Mouse (Mus musculus): ENCODE results near the gene Tpo. TPM values are rescaled to one million over a fixed set of nuclear protein-coding genes. Genes with fewer than 3 reads are reported as not detected.

Tpo gene
- polyA plus RNA-seq, 1 experiment from 2014 or later: not detected

DNA sequence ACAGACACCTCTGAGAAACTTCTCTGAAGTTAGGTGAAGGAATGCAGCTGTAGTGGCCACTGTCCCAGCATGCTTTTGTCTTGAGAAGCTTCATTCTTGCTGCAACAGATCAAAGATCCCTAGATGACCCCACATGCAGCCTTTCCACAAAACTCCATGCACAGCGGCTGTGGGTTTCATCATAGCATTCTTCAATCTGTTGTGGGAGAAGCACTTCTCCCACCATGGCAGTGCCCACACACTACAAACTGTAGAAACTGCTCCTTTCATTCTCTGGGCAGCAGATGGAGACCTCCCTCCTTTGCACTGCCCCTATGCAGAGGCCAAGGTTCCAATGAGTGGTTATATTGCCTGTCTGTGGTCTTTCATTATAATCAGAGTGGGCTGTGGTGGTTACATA is 103.3 kb downstream of the Tpo start:
- H3K4me3 ChIP-seq: no peak overlapping the region
- no peak overlapping the region for H3K27ac ChIP-seq
- 91% methylated on average over 1 of the region's 1 CpGs for WGBS
- H3K9me3 ChIP-seq: no peaks in the 10 kb centered on the region
- H3K36me3 ChIP-seq: no peaks in the 10 kb centered on the region
- no peak for DNase-seq (ENCODE audit: low spot score)
- H3K4me1 ChIP-seq: peaks cover 5% of the 10 kb centered on the region; the same call in 1 of the 2 replicates
- no peaks in the 10 kb centered on the region for H3K27me3 ChIP-seq (ENCODE audit: insufficient read depth, poor library complexity, severe bottlenecking)

DNA sequence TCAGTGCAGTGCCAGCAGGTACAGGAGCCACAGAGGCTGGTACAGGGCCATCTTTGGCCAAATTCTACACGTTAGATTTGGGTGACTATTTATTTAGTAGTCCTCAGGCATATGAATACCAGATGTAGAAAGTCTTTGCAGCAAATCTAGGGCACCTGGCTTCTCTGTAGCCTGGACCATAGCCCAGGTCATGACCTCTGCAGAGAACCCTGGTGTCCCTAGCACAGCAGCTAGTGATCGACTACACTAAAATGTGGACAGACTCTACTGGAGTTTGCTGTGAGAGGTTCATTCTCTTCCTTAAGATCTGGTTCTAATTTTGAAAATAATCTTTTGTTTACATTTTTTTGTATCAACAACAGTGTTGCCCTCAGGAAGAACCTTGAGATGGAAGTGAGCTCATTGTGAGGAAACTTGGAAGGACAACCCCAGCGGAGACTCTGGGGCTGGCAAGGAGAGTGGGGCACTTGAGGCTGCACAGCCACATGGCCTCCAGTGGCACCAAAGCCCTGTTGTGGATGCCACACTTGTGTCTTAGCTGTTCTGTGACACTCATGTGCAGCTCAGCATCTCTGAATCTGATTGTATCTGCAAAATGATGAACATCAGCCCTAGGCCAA is 104.6 kb downstream of the Tpo start:
- Histone ChIP-seq H3K27me3 (ENCODE audit: insufficient read depth, poor library complexity, severe bottlenecking) (no peaks in the 10 kb centered on the region), H3K4me3 (no peak overlapping the region), H3K36me3 (no peaks in the 10 kb centered on the region), H3K9me3 (no peaks in the 10 kb centered on the region), H3K27ac (no peak overlapping the region), H3K4me1 (peaks cover 5% of the 10 kb centered on the region; the same call in 1 of the 2 replicates)
- 80% methylated on average over 3 of the region's 3 CpGs for WGBS
- no peak for DNase-seq (ENCODE audit: low spot score)

DNA sequence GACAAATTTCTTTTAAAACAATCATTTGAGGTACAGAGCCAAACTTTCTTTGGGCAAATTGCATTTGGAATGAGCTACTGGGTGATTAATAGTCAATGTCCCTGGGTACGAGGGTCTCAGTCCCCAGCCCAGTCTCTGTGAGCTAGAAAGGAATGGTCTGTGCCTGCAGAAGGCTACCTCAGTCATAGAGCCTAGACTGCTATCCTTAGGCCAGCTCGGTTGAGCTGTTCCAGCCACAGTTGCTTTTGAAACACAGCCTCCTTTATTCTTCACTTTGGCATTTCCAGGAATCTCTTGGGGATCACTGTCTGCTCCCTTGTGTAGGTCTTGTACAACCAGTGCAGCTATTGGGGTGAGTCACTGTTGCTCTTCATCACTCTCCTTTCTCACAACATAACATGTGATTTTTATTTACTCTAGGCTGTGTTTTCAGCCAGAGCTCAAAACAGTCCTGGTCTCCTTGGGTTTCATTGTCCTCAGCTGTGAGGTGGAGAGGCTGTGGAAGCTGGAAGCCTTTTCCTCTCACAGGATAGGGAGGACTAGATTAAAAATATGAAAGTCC is 108.1 kb downstream of the Tpo start:
- Histone ChIP-seq H3K9me3 (no peaks in the 10 kb centered on the region), H3K4me1 (no peaks in the 10 kb centered on the region; the same call in 1 of the 2 replicates), H3K36me3 (peaks cover 8% of the 10 kb centered on the region; the same call in 1 of the 2 replicates), H3K27ac (no peak overlapping the region), H3K27me3 (ENCODE audit: insufficient read depth, poor library complexity, severe bottlenecking) (no peaks in the 10 kb centered on the region), H3K4me3 (no peak overlapping the region)
- no peak for DNase-seq (ENCODE audit: low spot score)
- WGBS: 54% methylated on average over 2 of the region's 2 CpGs

DNA sequence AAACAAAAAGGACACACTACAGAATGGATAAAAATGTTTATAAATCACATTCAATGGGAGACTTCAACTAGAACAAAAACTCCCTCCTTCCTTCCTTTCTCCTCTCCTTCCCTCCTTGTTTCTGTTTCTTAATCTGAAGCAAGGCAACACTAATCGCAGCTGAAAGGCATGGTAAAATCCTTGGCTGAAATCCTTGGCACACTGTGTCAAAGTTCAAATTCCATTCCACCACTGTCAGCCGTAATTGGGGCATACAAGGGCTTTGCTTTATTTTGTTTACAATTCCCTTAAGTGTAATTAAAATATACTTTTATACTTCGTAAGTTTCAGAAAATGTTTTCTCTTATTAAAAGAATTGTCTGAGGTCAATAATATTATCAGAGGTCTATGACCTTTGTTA is 108.9 kb downstream of the Tpo start:
- WGBS: 62% methylated on average over 3 of the region's 3 CpGs
- H3K4me3 ChIP-seq: no peak overlapping the region
- H3K9me3 ChIP-seq: no peaks in the 10 kb centered on the region
- no peak for DNase-seq (ENCODE audit: low spot score)
- H3K27ac ChIP-seq: no peak overlapping the region
- no peaks in the 10 kb centered on the region for H3K4me1 ChIP-seq
- peaks cover 12% of the 10 kb centered on the region; the same call in 1 of the 2 replicates for H3K36me3 ChIP-seq
- no peaks in the 10 kb centered on the region for H3K27me3 ChIP-seq (ENCODE audit: insufficient read depth, poor library complexity, severe bottlenecking)

DNA sequence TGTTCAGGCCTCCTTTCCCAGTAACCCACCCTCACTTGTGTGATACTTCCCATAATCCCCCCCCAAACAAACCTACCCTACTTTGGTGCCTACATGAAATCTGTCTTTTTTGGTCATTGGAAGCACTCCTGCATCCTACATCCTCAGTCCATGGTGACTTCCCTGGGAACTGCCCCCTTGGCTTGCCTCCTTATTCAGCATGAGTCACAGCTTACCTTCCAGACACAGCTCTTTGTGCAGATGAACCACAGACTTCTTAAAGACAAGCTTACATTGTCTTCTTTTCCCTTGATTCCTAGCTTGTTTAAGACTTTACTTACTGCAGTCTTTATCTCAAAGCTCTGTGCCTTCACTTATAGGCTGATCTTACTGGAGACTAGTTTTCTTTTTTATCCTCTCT is 112.0 kb downstream of the Tpo start:
- H3K27me3 ChIP-seq (ENCODE audit: insufficient read depth, poor library complexity, severe bottlenecking): no peaks in the 10 kb centered on the region
- no peaks in the 10 kb centered on the region for H3K4me1 ChIP-seq
- no peak overlapping the region for H3K4me3 ChIP-seq
- no peak for DNase-seq (ENCODE audit: low spot score)
- H3K9me3 ChIP-seq: no peaks in the 10 kb centered on the region
- peaks cover 42% of the 10 kb centered on the region for H3K36me3 ChIP-seq
- no peak overlapping the region for H3K27ac ChIP-seq

DNA sequence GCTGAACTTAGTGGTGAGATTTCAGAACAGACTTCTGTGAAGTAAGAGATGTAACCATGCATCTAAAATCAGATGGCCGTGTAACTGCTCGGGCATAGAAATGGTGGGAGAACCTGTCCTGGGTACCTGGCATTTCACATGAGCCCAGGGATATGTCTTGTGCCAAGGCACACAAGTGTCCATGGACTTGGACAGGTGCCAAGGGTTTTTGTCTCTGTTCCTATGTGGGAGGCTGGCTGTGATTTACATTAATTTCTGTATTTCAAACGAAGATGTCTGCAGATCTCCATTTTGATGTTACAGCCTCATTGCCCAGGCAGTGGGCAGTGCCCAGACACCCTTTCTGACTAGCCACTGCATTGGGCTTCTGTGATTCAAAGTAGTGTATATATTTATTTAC is 115.3 kb downstream of the Tpo start:
- Histone ChIP-seq H3K36me3 (peaks cover 75% of the 10 kb centered on the region), H3K27me3 (ENCODE audit: insufficient read depth, poor library complexity, severe bottlenecking) (no peaks in the 10 kb centered on the region), H3K4me3 (no peak overlapping the region), H3K9me3 (no peaks in the 10 kb centered on the region), H3K27ac (no peak overlapping the region), H3K4me1 (no peaks in the 10 kb centered on the region)
- whole genome bisulfite sequencing: 91% methylated on average over 3 of the region's 3 CpGs
- DNase-seq (ENCODE audit: low spot score): no peak

DNA sequence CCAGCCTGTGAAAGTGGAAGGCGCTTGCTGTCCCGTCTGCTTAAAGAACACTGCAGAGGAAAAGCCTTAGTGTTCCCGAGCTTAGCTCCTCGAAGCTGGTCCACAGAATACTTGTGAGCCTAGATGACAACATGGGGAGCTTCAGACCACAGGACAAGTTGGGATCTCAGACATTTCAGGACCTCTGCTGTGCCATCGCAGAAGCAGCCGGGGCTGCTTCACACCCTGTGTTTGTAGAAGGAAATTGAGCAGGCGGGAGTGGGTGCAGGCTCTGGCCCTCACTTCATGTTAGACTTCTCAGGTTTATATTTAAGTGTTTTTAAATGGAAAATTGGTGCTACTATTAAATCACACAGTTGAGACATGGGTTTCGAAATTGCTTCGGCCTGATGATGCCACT is 116.9 kb downstream of the Tpo start:
- H3K27ac ChIP-seq: no peak overlapping the region
- H3K4me1 ChIP-seq: no peaks in the 10 kb centered on the region
- H3K9me3 ChIP-seq: no peaks in the 10 kb centered on the region
- no peak for DNase-seq (ENCODE audit: low spot score)
- peaks cover 85% of the 10 kb centered on the region for H3K36me3 ChIP-seq
- no peaks in the 10 kb centered on the region for H3K27me3 ChIP-seq (ENCODE audit: insufficient read depth, poor library complexity, severe bottlenecking)
- 88% methylated on average over 9 of the region's 9 CpGs for WGBS
- no peak overlapping the region for H3K4me3 ChIP-seq

DNA sequence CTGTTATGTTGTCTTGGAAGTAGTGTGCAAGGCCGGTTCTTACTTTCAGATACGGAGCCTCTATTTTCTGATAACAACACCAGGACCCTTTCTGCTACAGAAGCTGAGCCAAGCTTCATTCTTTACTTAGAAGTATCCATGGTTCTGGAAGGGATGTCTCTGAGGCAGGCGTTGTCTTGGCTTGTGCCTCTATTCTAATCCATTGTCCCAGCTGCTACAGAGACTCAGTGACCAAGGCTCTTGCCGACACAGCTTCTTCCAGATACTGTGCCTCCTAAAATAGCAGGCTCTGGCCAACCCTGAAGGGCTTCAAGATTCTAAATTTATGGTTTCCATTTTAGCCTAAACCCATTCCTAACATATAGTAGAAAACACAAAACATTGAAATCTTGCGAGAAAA is 123.7 kb downstream of the Tpo start:
- Histone ChIP-seq H3K36me3 (peaks cover 91% of the 10 kb centered on the region), H3K27me3 (ENCODE audit: insufficient read depth, poor library complexity, severe bottlenecking) (no peaks in the 10 kb centered on the region)
- WGBS: 76% methylated on average over 5 of the region's 5 CpGs

DNA sequence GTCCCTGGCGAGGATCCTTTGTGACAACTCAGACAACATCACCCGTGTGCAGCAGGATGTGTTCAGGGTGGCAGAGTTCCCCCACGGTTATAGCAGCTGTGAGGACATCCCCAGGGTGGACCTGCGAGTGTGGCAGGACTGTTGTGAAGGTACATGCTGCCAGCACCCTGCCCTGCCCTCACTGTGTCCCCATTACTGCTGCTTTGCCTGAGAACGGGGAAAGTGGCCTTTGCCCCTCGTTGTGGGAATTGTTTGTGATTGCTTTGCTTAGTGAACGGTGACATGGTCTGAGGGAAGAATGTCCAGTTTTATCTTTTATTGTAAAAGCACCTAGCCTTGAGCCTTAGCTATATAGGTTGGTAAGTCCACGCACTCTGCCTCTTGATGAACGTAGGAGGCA is 125.8 kb downstream of the Tpo start:
- no peaks in the 10 kb centered on the region for H3K4me1 ChIP-seq
- no peaks in the 10 kb centered on the region for H3K27me3 ChIP-seq (ENCODE audit: insufficient read depth, poor library complexity, severe bottlenecking)
- no peaks in the 10 kb centered on the region for H3K9me3 ChIP-seq
- 85% methylated on average over 9 of the region's 9 CpGs for WGBS
- H3K4me3 ChIP-seq: no peak overlapping the region
- peaks cover 91% of the 10 kb centered on the region for H3K36me3 ChIP-seq
- H3K27ac ChIP-seq: no peak overlapping the region
- no peak for DNase-seq (ENCODE audit: low spot score)

More for the DNA sequence above, 123.7 kb downstream of the Tpo start:
- Histone ChIP-seq H3K4me1 (no peaks in the 10 kb centered on the region), H3K9me3 (no peaks in the 10 kb centered on the region), H3K4me3 (no peak overlapping the region), H3K27ac (no peak overlapping the region)
- no peak for DNase-seq (ENCODE audit: low spot score)

Other genes starting within 250 kb of the Tpo start
- 92.0 and 109 TPM in 2 replicates for gene Pxdn, start 195.0 kb downstream of the Tpo start, polyA plus RNA-seq (2016; fragmentation: Nextera tagmentation; extraction: Ambion mirVana)
- 1.4 and 1.7 TPM in 2 replicates for gene Sntg2, start 240.8 kb upstream of the Tpo start, polyA plus RNA-seq (2016; fragmentation: Nextera tagmentation; extraction: Ambion mirVana)